Mouse (Mus musculus) neural tube, embryonic 11.5 days (tissue): ENCODE results near the gene Pnmal2. TPM values are rescaled to one million over a fixed set of nuclear protein-coding genes. Genes with fewer than 3 reads are reported as not detected.
A peak's percentile ranks its signal among the peaks of the same experiment; 100 is the strongest.

Experiments used
- ATAC-seq: fragments of 200-750 bp; cut with Nextera tagmentation; 2 replicates; pipeline ENCODE4 v1.8.0; 2017; ENCODE audit warnings: moderate number of reproducible peaks, mild to moderate bottlenecking, moderate TSS enrichment, moderate library complexity; ENCODE audit not compliant: insufficient read depth, low FRiP score, low TSS enrichment
- DNase-seq: peaks from one replicate; pipeline ENCODE4 v3.0.0-alpha.2; 2015; ENCODE audit warnings: low spot score
- H3K27ac ChIP-seq: fragments of 300-500 bp; sonication (generic); 2 replicates; pipeline ENCODE4 v1.5.1; 2014; ENCODE audit warnings: low read depth, mild to moderate bottlenecking, low read length
- H3K27me3 ChIP-seq: fragments of 300-500 bp; sonication (generic); 2 replicates; pipeline ENCODE4 v1.6.1; 2014; ENCODE audit warnings: mild to moderate bottlenecking, low read length, mixed read lengths; ENCODE audit not compliant: control insufficient read depth, insufficient read depth
- H3K36me3 ChIP-seq: fragments of 300-500 bp; sonication (generic); 2 replicates; pipeline ENCODE4 v1.6.1; 2014; ENCODE audit warnings: mild to moderate bottlenecking, low read length, moderate library complexity, mixed read lengths; ENCODE audit not compliant: control insufficient read depth, insufficient read depth
- H3K4me1 ChIP-seq: fragments of 300-500 bp; sonication (generic); 2 replicates; pipeline ENCODE4 v1.6.1; 2014; ENCODE audit warnings: low read length, mixed read lengths; ENCODE audit not compliant: control insufficient read depth, insufficient read depth
- H3K4me2 ChIP-seq: fragments of 300-500 bp; sonication (generic); 2 replicates; pipeline ENCODE4 v1.6.1; 2014; ENCODE audit warnings: low read depth, mild to moderate bottlenecking, moderate library complexity
- H3K4me3 ChIP-seq: fragments of 300-500 bp; sonication (generic); 2 replicates; pipeline ENCODE4 v1.5.1; 2014; ENCODE audit warnings: low read depth, low read length
- H3K9ac ChIP-seq: fragments of 300-500 bp; sonication (generic); 2 replicates; pipeline ENCODE4 v1.6.1; 2014; ENCODE audit warnings: mild to moderate bottlenecking, low read length
- H3K9me3 ChIP-seq: fragments of 300-500 bp; sonication (generic); 2 replicates; pipeline ENCODE4 v1.6.1; 2016; ENCODE audit warnings: low read length; ENCODE audit not compliant: control insufficient read depth
- WGBS: fragments of 180-500 bp; shearing (Covaris S2); extraction: QIAGEN DNeasy Blood & Tissue Kit; methylation state at CpG from one replicate; pipeline ENCODE4 v1.1.7; 2014; 5-methylcytosine and 5-hydroxymethylcytosine counted together
- polyA plus RNA-seq: library from polyadenylated mRNA; unstranded; fragments of >200 nt; fragmentation: Nextera tagmentation; extraction: Ambion mirVana; gene quantifications from 2 replicates; pipeline ENCODE4 v1.2.1, GENCODE M21; 2014

Gene Pnmal2
- polyA plus RNA-seq, 1 experiment from 2014 or later: 9.4 TPM

GRCm38 (mm10) chr7:16992451-16992807, 47.9 kb downstream of the Pnmal2 start, which contains the start of gene Ccdc8:
Gene Ccdc8, plus strand, starts transcription at chr7:16992708.
- H3K4me1 ChIP-seq: peaks cover 23% of the 10 kb centered on the region
- no peaks in the 10 kb centered on the region for H3K27me3 ChIP-seq
- DNase-seq (no peak), ATAC-seq (no peak)
- H3K27ac ChIP-seq: 0 out of 2 replicates have a peak within 1 kb of the TSS, but pooled peaks have one; percentile 39
- no peaks in the 10 kb centered on the region for H3K9me3 ChIP-seq
- peak within 1 kb of the TSS; percentile 47 for H3K4me2 ChIP-seq
- H3K4me3 ChIP-seq: peak within 1 kb of the TSS; percentile 45
- peak within 1 kb of the TSS; percentile 29 for H3K9ac ChIP-seq
- WGBS: 93% methylated on average over 5 of the region's 5 CpGs
- H3K36me3 ChIP-seq: no peaks in the 10 kb centered on the region

GRCm38 (mm10) chr7:16993651-16994399, 49.3 kb downstream of the Pnmal2 start:
- ATAC-seq (peak; percentile 64), DNase-seq (peak; percentile 75)
- H3K36me3 ChIP-seq: no peaks in the 10 kb centered on the region
- peak overlapping the region; percentile 29 for H3K9ac ChIP-seq
- H3K4me3 ChIP-seq: peak overlapping the region; percentile 45
- no peak overlapping the region for H3K27ac ChIP-seq
- peaks cover 20% of the 10 kb centered on the region for H3K4me1 ChIP-seq
- H3K4me2 ChIP-seq: peak overlapping the region; percentile 47
- WGBS: 1% methylated on average over 27 of the region's 27 CpGs
- H3K27me3 ChIP-seq: no peaks in the 10 kb centered on the region
- H3K9me3 ChIP-seq: no peaks in the 10 kb centered on the region

GRCm38 (mm10) chr7:16994400-16994799, 49.9 kb downstream of the Pnmal2 start:
- 12% methylated on average over 20 of the region's 20 CpGs for WGBS
- no peaks in the 10 kb centered on the region for H3K27me3 ChIP-seq
- H3K4me3 ChIP-seq: peak overlapping the region; percentile 45
- ATAC-seq: no peak
- H3K9me3 ChIP-seq: no peaks in the 10 kb centered on the region
- H3K4me1 ChIP-seq: peaks cover 20% of the 10 kb centered on the region
- DNase-seq: peak; percentile 32
- peak overlapping the region; percentile 47 for H3K4me2 ChIP-seq
- no peaks in the 10 kb centered on the region for H3K36me3 ChIP-seq
- H3K9ac ChIP-seq: peak overlapping the region; percentile 29
- no peak overlapping the region for H3K27ac ChIP-seq

GRCm38 (mm10) chr7:16995345-16995744, 50.9 kb downstream of the Pnmal2 start:
- no peak overlapping the region for H3K9ac ChIP-seq
- DNase-seq: no peak
- H3K4me3 ChIP-seq: peak overlapping the region; percentile 45; the same call in 1 of the 2 replicates
- peak overlapping the region; percentile 47 for H3K4me2 ChIP-seq
- H3K27me3 ChIP-seq: no peaks in the 10 kb centered on the region
- H3K27ac ChIP-seq: no peak overlapping the region
- no peaks in the 10 kb centered on the region for H3K9me3 ChIP-seq
- H3K36me3 ChIP-seq: no peaks in the 10 kb centered on the region
- peaks cover 20% of the 10 kb centered on the region for H3K4me1 ChIP-seq
- no peak for ATAC-seq
- 90% methylated on average over 4 of the region's 4 CpGs for WGBS

Other genes starting within 250 kb of the Pnmal2 start
- not detected in 2 replicates for gene Ceacam9, start 222.8 kb upstream of the Pnmal2 start, polyA plus RNA-seq
- 284 and 285 TPM in 2 replicates for gene Ap2s1, start 206.3 kb upstream of the Pnmal2 start, polyA plus RNA-seq
- 17.2 and 17.3 TPM in 2 replicates for gene Slc1a5, start 163.3 kb upstream of the Pnmal2 start, polyA plus RNA-seq
- 140 and 143 TPM in 2 replicates for gene Strn4, start 128.8 kb upstream of the Pnmal2 start, polyA plus RNA-seq
- gene Fkrp, start 128.0 kb upstream of the Pnmal2 start, polyA plus RNA-seq: 24.3 and 24.4 TPM in 2 replicates
- 10.9 and 11.2 TPM in 2 replicates for gene Prkd2, start 101.8 kb upstream of the Pnmal2 start, polyA plus RNA-seq
- gene Dact3, start 69.4 kb upstream of the Pnmal2 start, polyA plus RNA-seq: 9.5 and 10.6 TPM in 2 replicates
- gene Gng8, start 52.9 kb upstream of the Pnmal2 start, polyA plus RNA-seq: 7.0 and 7.2 TPM in 2 replicates
- 0.41 and 0.76 TPM in 2 replicates for gene Ptgir, start 38.2 kb upstream of the Pnmal2 start, polyA plus RNA-seq
- gene Calm3, start 20.6 kb upstream of the Pnmal2 start, polyA plus RNA-seq: 257 and 263 TPM in 2 replicates
- 15.6 and 18.0 TPM in 2 replicates for gene Pnmal1, start 15.0 kb downstream of the Pnmal2 start, polyA plus RNA-seq
- gene Gm42372, start 38.4 kb downstream of the Pnmal2 start, polyA plus RNA-seq: 1.8 and 2.0 TPM in 2 replicates
- gene Ccdc8, start 48.0 kb downstream of the Pnmal2 start, polyA plus RNA-seq: 16.9 and 17.7 TPM in 2 replicates
- 120 and 128 TPM in 2 replicates for gene Ppp5c, start 83.2 kb downstream of the Pnmal2 start, polyA plus RNA-seq
- 6.9 and 7.6 TPM in 2 replicates for gene Hif3a, start 117.7 kb downstream of the Pnmal2 start, polyA plus RNA-seq
- 0.09 TPM in 1 of 2 replicates, not detected in the other for gene Psg16, start 129.4 kb downstream of the Pnmal2 start, polyA plus RNA-seq
- not detected in 2 replicates for gene Ceacam3, start 205.6 kb downstream of the Pnmal2 start, polyA plus RNA-seq